Mouse (Mus musculus) central nervous system, embryonic 11.5 days (tissue): Measurements from ENCODE around the gene Gm7347. TPM values are rescaled to one million over a fixed set of nuclear protein-coding genes. Genes with fewer than 3 reads are reported as not detected.

Experiments
- polyA plus RNA-seq: library from polyadenylated mRNA; depleted of rRNA; stranded (reverse); fragments of >200 nt; gene quantifications from 2 replicates; pipeline ENCODE4 v1.2.3, GENCODE M21; 2012; rRNA removed

The Gm7347 gene
- not detected in 2 replicates for polyA plus RNA-seq

DNA sequence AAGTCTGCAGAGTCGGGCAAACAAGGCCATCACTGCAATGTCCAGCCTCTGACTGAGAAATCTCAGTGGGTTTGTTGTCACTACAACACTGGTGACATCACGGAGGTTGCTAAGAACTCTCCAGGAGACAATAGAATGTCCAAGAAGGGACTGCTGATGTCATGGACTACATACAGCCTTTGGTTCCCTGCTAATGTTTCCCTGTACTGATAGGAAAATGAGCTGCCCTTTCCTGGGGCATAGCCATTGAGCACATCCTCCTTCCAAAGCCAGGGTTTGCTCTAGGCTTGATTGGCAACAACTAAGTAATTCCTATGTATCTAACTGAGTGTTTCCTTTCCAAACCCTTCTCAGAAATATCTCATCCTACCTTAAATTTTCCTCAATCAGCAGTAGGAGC, at the start of gene Gm7347:
Gene Gm7347, minus strand, starts transcription at position 101 of the 400 bp plus-strand sequence.

DNA sequence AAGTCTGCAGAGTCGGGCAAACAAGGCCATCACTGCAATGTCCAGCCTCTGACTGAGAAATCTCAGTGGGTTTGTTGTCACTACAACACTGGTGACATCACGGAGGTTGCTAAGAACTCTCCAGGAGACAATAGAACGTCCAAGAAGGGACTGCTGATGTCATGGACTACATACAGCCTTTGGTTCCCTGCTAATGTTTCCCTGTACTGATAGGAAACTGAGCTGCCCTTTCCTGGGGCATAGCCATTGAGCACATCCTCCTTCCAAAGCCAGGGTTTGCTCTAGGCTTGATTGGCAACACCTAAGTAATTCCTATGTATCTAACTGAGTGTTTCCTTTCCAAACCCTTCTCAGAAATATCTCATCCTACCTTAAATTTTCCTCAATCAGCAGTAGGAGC, 46.9 kb upstream of the Gm7347 start, which contains the start of gene 5031410I06Rik:
Gene 5031410I06Rik, minus strand, starts transcription at position 101 of the 400 bp plus-strand sequence.

DNA sequence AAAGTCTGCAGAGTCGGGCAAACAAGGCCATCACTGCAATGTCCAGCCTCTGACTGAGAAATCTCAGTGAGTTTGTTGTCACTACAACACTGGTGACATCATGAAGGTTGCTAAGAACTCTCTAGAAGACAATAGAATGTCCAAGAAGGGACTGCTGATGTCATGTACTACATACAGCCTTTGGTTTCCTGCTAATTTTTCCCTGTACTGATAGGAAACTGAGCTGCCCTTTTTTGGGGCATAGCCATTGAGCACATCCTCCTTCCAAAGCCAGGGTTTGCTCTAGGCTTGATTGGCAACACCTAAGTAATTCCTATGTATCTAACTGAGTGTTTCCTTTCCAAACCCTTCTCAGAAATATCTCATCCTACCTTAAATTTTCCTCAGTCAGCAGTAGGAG, 30.8 kb upstream of the Gm7347 start, which contains the start of gene Gm10471:
Gene Gm10471, minus strand, starts transcription at position 101 of the 400 bp plus-strand sequence.

DNA sequence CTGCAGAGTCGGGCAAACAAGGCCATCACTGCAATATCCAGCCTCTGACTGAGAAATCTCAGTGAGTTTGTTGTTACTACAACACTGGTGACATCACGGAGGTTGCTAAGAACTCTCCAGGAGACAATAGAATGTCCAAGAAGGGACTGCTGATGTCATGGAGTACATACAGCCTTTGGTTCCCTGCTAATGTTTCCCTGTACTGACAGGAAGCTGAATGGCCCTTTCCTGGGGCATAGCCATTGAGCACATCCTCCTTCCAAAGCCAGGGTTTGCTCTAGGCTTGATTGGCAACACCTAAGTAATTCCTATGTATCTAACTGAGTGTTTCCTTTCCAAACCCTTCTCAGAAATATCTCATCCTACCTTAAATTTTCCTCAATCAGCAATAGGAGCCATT, 18.9 kb downstream of the Gm7347 start, which contains the start of gene Speer4a:
Gene Speer4a, minus strand, starts transcription at position 101 of the 400 bp plus-strand sequence.

DNA sequence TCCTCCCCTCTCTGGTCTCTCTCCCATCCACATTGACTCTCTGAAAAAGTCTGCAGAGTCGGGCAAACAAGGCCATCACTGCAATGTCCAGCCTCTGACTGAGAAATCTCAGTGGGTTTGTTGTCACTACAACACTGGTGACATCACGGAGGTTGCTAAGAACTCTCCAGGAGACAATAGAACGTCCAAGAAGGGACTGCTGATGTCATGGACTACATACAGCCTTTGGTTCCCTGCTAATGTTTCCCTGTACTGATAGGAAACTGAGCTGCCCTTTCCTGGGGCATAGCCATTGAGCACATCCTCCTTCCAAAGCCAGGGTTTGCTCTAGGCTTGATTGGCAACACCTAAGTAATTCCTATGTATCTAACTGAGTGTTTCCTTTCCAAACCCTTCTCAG, 35.6 kb downstream of the Gm7347 start, which contains the start of gene Gm5862:
Gene Gm5862, minus strand, starts transcription at position 101 of the 400 bp plus-strand sequence.

DNA sequence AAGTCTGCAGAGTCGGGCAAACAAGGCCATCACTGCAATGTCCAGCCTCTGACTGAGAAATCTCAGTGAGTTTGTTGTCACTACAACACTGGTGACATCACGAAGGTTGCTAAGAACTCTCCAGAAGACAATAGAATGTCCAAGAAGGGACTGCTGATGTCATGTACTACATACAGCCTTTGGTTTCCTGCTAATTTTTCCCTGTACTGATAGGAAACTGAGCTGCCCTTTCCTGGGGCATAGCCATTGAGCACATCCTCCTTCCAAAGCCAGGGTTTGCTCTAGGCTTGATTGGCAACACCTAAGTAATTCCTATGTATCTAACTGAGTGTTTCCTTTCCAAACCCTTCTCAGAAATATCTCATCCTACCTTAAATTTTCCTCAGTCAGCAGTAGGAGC, 53.7 kb downstream of the Gm7347 start, which contains the start of gene Gm1979:
Gene Gm1979, minus strand, starts transcription at position 101 of the 400 bp plus-strand sequence.

Other genes with a start within 250 kb of the Gm7347 start
- not detected in 2 replicates for gene Gm21663, start 116.2 kb downstream of the Gm7347 start, polyA plus RNA-seq
- not detected in 2 replicates for gene Gm21671, start 104.2 kb downstream of the Gm7347 start, polyA plus RNA-seq
- gene Gm21680, start 85.9 kb downstream of the Gm7347 start, polyA plus RNA-seq = not detected in 2 replicates
- not detected in 2 replicates for gene Gm21698, start 69.9 kb downstream of the Gm7347 start, polyA plus RNA-seq
- gene Gm1979, start 53.8 kb downstream of the Gm7347 start, polyA plus RNA-seq = not detected in 2 replicates
- gene Gm5862, start 35.7 kb downstream of the Gm7347 start, polyA plus RNA-seq = not detected in 2 replicates
- 0.02 TPM in 1 of 2 replicates, not detected in the other for gene Speer4a, start 19.0 kb downstream of the Gm7347 start, polyA plus RNA-seq
- not detected in 2 replicates for gene Gm10471, start 30.7 kb upstream of the Gm7347 start, polyA plus RNA-seq
- not detected in 2 replicates for gene 5031410I06Rik, start 46.8 kb upstream of the Gm7347 start, polyA plus RNA-seq
- gene Gm10220, start 62.8 kb upstream of the Gm7347 start, polyA plus RNA-seq = not detected in 2 replicates
- gene Gm7361, start 199.1 kb upstream of the Gm7347 start, polyA plus RNA-seq = 0.05 TPM in 1 of 2 replicates, not detected in the other